Mouse (Mus musculus): ENCODE results near the gene Prpf19.
A peak's percentile ranks its signal among the peaks of the same experiment; 100 is the strongest.

The Prpf19 gene

DNA sequence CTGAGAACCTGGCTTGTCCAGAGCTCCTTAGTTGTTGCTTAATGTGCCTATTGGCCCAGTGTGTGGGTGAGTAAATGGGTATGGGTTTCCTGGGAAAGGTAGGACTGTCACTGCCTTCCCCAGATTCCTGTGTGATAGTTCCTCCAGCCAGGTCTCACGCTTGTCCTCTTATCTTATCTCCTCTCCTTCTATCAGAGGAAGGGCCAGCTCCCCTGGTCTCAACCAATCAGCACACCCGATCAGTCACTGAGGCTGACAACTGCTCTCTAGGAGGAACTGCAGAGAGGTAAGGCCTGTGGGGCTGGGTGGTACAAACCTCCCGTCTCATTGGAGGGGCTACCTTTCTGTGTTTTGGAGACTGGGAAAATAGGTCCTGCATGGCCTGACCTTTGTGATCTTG, 43.7 kb downstream of the Prpf19 start:
- no peak for DNase-seq (ENCODE audit: low spot score)

DNA sequence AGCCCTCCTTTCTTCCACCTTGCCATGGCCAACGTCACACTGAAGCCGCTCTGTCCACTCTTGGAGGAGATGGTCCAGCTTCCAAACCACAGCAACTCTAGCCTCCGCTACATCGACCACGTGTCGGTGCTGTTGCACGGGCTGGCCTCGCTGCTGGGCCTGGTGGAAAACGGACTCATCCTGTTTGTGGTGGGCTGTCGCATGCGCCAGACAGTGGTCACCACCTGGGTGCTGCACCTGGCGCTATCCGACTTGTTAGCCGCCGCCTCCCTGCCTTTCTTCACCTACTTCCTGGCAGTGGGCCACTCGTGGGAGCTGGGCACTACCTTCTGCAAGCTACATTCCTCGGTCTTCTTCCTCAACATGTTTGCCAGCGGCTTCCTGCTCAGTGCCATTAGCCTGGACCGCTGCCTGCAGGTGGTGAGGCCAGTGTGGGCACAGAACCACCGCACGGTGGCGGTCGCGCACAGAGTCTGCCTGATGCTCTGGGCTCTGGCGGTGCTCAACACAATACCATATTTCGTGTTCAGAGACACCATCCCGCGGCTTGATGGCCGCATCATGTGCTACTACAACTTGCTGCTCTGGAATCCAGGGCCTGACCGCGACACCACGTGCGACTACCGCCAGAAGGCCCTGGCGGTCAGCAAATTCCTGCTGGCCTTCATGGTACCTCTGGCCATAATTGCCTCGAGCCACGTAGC, 45.2 kb downstream of the Prpf19 start:
- DNase-seq (ENCODE audit: low spot score): peak; percentile 63

DNA sequence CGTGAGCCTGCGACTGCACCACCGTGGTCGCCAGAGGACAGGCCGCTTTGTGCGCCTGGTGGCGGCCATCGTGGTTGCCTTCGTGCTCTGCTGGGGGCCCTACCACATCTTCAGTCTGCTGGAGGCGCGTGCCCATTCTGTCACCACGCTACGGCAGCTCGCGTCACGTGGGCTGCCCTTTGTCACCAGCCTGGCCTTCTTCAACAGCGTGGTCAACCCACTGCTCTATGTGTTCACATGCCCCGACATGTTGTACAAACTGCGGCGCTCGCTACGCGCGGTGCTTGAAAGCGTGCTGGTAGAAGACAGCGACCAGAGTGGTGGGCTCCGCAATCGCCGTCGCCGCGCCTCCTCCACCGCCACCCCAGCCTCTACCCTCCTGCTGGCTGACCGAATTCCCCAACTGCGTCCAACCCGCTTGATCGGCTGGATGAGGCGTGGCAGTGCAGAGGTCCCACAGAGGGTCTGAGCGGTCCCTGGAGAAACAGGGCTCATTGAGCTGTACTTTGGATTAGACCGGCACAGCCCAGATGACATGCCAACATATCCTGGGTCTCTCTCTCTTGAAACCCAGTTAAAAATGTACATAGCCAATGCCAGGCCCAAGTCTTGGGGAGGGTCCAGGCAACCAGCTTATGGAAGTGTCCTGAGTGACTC, 45.9 kb downstream of the Prpf19 start:
- peak; percentile 50 for DNase-seq (ENCODE audit: low spot score)

DNA sequence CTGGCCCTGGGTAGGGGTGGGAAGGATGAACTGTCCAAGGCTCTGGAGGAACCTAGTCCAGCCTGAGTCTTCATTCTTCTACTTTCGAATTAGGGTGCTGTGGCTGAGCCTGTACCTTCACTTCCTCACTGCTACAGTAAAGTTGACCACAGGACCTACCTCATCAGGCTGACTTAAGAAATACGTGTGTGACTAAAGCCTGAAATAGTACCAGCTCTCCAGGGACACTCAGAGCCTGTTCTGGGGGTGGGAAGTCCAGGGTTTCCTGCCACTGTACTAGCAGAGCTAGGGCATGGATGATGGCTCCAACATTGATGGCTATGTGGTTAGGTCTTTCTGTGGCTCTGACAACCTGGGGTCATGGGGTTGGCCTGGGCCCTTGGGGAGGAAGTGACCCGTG, 48.9 kb downstream of the Prpf19 start:
- no peak for DNase-seq (ENCODE audit: low spot score)

GRCm38 (mm10) chr19:10946506-10946905, 51.5 kb downstream of the Prpf19 start:
- no peak for DNase-seq (ENCODE audit: low spot score)

DNA sequence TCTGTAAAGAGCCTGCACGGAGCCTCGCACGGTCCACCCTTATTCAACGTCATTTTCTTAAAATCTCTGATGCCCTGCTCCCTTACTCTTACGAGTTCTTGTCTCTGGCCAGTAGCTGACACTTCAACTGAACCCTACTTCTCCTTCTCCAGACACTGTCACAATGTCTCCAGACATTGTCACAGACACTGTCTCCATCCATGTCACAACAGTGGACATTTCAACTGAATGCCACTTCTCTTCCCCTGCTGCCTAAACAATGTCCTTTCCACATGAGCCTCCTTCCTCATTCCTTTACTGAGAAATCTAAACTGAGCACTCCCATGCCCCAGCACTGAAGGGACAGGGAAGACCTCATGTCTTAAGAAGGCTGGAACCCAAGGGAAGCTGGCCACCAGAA, 52.2 kb downstream of the Prpf19 start:
- no peak for DNase-seq (ENCODE audit: low spot score)

- no peak for DNase-seq (ENCODE audit: low spot score)
These were observed 53.4 kb downstream of the Prpf19 start for GRCm38 (mm10) chr19:10948416-10948815.

DNA sequence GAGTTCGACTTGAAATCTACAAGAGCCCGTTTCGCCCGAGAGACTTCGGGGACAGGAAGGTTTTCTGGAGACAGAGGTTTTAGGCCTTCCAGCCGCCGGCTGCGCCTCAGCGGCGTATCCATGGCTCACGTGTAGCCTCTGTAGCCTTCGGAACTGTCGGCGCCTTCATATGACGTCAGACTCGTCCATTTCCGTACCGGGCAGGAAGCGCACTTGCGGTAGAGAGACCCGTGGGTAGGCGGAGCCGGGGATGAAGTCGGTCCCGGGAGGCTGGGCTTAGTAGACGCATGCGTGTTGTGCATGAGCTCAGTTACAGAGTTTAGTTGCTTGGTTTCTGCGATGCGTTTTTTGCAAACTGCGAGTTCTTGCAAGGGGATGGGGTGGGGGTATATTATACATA, 54.1 kb downstream of the Prpf19 start, which contains the start of gene Ccdc86:
TSS of gene Ccdc86 (minus strand) at position 155 of the 400 bp plus-strand sequence.
- peak; percentile 95 for DNase-seq (ENCODE audit: low spot score)

- no peak for DNase-seq (ENCODE audit: low spot score)
These were observed 54.5 kb downstream of the Prpf19 start for GRCm38 (mm10) chr19:10949558-10949957.

- peak; percentile 77 for DNase-seq (ENCODE audit: low spot score)
These were observed 57.2 kb downstream of the Prpf19 start for GRCm38 (mm10) chr19:10952021-10952939.
